ENCODE assay signal across 23 mouse cellular contexts in the genomic region with DNA sequence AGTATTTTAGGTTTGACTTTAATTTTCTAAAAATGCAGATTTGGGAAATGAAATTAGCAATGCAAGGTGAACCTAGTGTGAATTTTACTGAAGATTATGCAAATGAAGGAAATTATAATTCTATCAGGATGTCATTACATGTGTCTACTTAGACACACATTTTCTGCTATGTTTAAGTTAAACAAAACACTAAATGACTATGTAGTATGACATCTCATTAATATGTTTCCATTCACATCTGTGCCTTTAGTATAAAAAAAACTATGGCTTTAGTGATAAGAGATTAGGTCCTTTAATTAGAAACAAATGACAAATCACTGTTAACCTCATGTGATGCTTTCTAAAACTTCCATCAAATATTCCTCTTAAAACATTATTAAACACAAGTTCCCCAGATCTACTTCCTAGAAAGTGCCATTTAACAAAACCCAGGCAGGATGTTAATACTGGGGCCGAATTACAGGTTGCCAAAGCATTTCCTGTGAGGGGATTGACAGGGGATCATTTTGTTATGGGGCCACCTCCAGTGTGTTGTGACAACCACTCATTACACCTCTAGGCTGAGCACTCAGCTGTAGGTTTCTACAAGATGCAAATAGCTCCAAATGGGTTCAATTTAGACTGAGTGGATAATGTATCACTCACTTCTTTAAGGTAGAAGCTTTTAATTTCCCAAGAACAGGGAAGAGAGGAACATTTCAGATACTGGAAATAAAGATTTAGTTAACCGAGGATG.
"Had no signal": no experiment of that assay in that cellular context is flagged by ENCODE, and none has a peak within 500 bp of the region (broad histone marks: within the 10 kb centered on the region; RNA-seq: fewer than 3 reads in every experiment).

No protein-coding gene starts in this region.

- H3K9me3 ChIP-seq: kidney, embryonic 15.5 days; limb, embryonic 12.5 days; limb, embryonic 15.5 days; megakaryocyte, embryonic 14.5 days; midbrain, embryonic 10.5 days; midbrain, embryonic 13.5 days; neural tube, embryonic 13.5 days had no signal

- H3K27ac ChIP-seq: kidney, embryonic 15.5 days; limb, embryonic 12.5 days; limb, embryonic 15.5 days; liver, embryonic 14.5 days; midbrain, embryonic 10.5 days; midbrain, embryonic 13.5 days; neural tube, embryonic 13.5 days had no signal

- H3K27me3 ChIP-seq: kidney, embryonic 15.5 days; limb, embryonic 12.5 days; limb, embryonic 15.5 days; megakaryocyte, embryonic 14.5 days; midbrain, embryonic 13.5 days; neural tube, embryonic 13.5 days had no signal

- H3K9ac ChIP-seq: kidney, embryonic 15.5 days; limb, embryonic 12.5 days; limb, embryonic 15.5 days; liver, embryonic 14.5 days; liver, postnatal 0 days; lung, embryonic 14.5 days; midbrain, embryonic 13.5 days; neural tube, embryonic 13.5 days had no signal

- H3K36me3 ChIP-seq: kidney, embryonic 15.5 days; limb, embryonic 12.5 days; limb, embryonic 15.5 days; midbrain, embryonic 10.5 days; midbrain, embryonic 13.5 days; neural tube, embryonic 13.5 days had no signal

- H3K4me1 ChIP-seq: kidney, embryonic 15.5 days; limb, embryonic 12.5 days; limb, embryonic 15.5 days; megakaryocyte, embryonic 14.5 days; midbrain, embryonic 10.5 days; midbrain, embryonic 13.5 days; neural tube, embryonic 13.5 days had no signal

- DNase-seq: kidney, postnatal 10 days; kidney, postnatal 4 days; left cerebral cortex, postnatal 4 days; liver, postnatal 0 days; lung, embryonic 14.5 days; lung, postnatal 36 days; retina, postnatal 1 day; right cerebral cortex, postnatal 25 days; thymus, adult 18-20 months; thymus, postnatal 14 days; thymus, postnatal 4 days had no signal

- ATAC-seq: liver, postnatal 0 days; lung, postnatal 0 days; midbrain, embryonic 13.5 days; midbrain, embryonic 16.5 days had no signal

- H3K4me3 ChIP-seq: kidney, embryonic 15.5 days; limb, embryonic 12.5 days; limb, embryonic 15.5 days; megakaryocyte, embryonic 14.5 days; midbrain, embryonic 10.5 days; midbrain, embryonic 13.5 days; myocyte; neural tube, embryonic 13.5 days had no signal

- H3K4me2 ChIP-seq: kidney, embryonic 15.5 days; limb, embryonic 12.5 days; limb, embryonic 15.5 days; liver, embryonic 11.5 days; lung, embryonic 14.5 days; midbrain, embryonic 13.5 days; neural tube, embryonic 13.5 days had no signal
